Mouse (Mus musculus): ENCODE results near the gene Plaur.
"Not testable (repeated sequence)": the region's sequence is repeated elsewhere in the genome, so short reads cannot be mapped to it uniquely, and the experiment has no call there.

The Plaur gene

GRCm38 (mm10) chr7:24476338-24476737 lies 14.1 kb downstream of the Plaur start:
- in situ Hi-C loops (cut with MboI; ENCODE audit: unreplicated experiment in 2 of 2) = loop anchor here in 1 of 2 experiments (5.0 kb wide), 1 partner anchor 181 kb away; no protein-coding TSS in a partner anchor

- in situ Hi-C loops (cut with MboI; ENCODE audit: unreplicated experiment in 2 of 2) = loop anchor here in 1 of 2 experiments (5.0 kb wide), 1 partner anchor 180 kb away; no protein-coding TSS in a partner anchor
These were observed 14.6 kb downstream of the Plaur start for GRCm38 (mm10) chr7:24476856-24477255.

DNA sequence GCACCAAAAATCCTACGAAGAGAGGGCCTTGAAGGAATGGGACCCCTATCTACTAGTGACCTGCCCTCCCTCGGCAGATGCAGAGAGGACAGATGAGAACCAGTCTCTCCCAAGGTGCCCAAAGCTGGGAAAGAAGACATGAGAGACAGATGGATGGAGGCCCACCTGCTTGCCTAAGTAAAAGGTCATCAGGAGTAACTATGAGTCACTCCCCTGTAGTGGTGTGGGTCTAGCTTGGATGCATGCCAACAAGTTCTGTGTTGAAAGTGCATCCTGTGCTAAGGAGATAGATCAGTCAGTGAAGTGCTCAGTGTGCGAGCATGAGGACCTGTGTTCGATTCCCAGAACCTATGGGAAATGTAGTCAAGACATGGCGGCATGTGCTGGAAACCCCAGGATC lies 16.6 kb downstream of the Plaur start:
- in situ Hi-C loops (cut with MboI; ENCODE audit: unreplicated experiment in 2 of 2) = loop anchor here in 1 of 2 experiments (5.0 kb wide), 1 partner anchor 178 kb away; no protein-coding TSS in a partner anchor

- in situ Hi-C loops (cut with MboI; ENCODE audit: unreplicated experiment in 2 of 2) = loop anchor here in 1 of 2 experiments (5.0 kb wide), 1 partner anchor 178 kb away; no protein-coding TSS in a partner anchor
These were observed 17.4 kb downstream of the Plaur start for GRCm38 (mm10) chr7:24479685-24480084.

GRCm38 (mm10) chr7:24480121-24480941 lies 18.0 kb downstream of the Plaur start:
- in situ Hi-C loops (cut with MboI; ENCODE audit: unreplicated experiment in 2 of 2) = no loop called here

GRCm38 (mm10) chr7:24480986-24481473 lies 18.7 kb downstream of the Plaur start:
- in situ Hi-C loops (cut with MboI; ENCODE audit: unreplicated experiment in 2 of 2) = no loop called here

GRCm38 (mm10) chr7:24481474-24482207 lies 19.4 kb downstream of the Plaur start, which contains the start of gene Cadm4:
TSS of gene Cadm4 (plus strand) at chr7:24482023.
- in situ Hi-C loops (cut with MboI; ENCODE audit: unreplicated experiment in 2 of 2) = no loop called here

- in situ Hi-C loops (cut with MboI; ENCODE audit: unreplicated experiment in 2 of 2) = no loop called here
These were observed 20.1 kb downstream of the Plaur start for GRCm38 (mm10) chr7:24482208-24483020.

DNA sequence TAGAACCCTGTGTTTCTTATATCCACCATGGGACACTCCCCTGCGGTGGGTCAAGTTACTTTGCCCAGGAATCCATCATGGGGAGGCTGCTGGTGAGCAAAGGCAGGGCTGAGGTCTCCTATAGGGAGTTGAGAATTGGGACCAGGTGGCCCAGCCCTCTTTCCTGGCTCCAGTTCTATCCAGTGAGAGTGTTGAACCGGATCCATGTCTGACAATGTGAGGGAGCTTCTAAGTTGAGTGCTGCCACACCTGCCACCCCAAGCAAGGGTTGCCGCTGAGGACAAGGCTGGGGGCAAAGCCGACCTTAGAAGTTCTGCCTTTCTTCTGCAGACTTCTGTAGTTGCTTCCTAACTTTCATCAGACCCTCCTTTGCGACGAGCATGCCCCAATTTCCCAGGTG lies 21.0 kb downstream of the Plaur start:
- in situ Hi-C loops (cut with MboI; ENCODE audit: unreplicated experiment in 2 of 2) = not testable (repeated sequence)

- in situ Hi-C loops (cut with MboI; ENCODE audit: unreplicated experiment in 2 of 2) = no loop called here
These were observed 23.2 kb downstream of the Plaur start for GRCm38 (mm10) chr7:24485481-24485880.

DNA sequence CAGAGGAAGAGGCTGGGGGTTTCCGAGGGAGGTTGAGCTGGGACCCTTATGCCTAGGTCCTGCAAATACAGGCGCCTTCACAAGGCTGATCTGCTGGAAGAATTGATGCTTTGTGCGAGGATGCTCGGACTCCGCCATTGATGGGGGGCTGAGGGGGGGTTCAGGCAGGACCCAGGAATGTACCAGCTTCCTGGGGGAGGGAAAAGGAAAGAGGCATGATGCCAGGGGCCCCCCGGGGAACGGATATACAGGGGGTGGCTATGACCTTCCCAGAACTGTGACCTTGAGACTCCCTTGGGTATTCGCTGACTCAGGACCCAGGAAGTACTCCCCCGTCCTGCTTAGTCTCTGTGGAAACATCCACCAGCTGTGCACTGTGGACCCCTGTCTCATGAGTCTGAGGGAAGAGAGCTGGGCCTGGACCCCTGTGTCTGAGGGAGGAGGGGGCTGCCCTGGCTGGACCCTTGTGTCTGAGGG lies 24.4 kb downstream of the Plaur start:
- in situ Hi-C loops (cut with MboI; ENCODE audit: unreplicated experiment in 2 of 2) = no loop called here

GRCm38 (mm10) chr7:24487403-24487802 lies 25.1 kb downstream of the Plaur start:
- in situ Hi-C loops (cut with MboI; ENCODE audit: unreplicated experiment in 2 of 2) = no loop called here

DNA sequence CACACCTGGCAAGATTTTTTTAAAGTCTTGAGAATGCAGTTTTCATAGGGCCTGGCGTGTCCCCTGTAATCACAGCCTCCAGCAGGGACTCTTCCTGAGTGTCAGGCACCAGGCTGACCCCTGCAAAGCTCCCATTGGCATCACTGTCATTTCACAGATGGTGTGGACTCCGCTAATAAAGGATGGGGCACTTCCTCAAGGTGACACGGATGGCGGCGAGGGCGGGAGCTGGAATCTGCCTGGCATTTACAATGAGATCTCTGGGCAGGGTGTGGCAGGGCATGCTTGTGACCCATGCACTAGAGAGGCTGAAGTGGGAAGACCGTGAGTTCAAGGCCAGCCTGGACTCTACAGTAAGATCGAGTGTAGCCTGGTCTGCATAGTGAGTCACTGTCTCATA lies 26.0 kb downstream of the Plaur start:
- in situ Hi-C loops (cut with MboI; ENCODE audit: unreplicated experiment in 2 of 2) = no loop called here

- in situ Hi-C loops (cut with MboI; ENCODE audit: unreplicated experiment in 2 of 2) = no loop called here
These were observed 37.7 kb downstream of the Plaur start for GRCm38 (mm10) chr7:24499856-24500577.

DNA sequence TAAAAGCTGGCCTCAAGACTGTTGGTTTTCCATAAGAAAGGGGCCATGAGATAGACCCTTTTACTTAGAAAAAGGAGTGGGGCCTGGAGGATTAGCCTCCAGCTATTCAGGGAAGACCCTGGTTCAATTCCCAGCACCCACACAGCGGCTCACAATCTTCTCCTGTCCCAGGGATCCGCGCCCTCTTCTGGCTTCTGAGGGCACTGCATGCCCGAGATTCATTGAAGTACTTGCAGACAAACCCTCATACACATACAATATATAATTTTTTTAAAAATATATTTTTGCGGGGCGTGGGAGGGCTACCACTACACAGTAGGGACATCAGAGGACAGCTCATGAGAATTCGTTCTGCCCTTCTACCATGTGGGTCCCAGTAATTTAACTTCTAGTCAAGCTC lies 38.6 kb downstream of the Plaur start:
- in situ Hi-C loops (cut with MboI; ENCODE audit: unreplicated experiment in 2 of 2) = no loop called here

- in situ Hi-C loops (cut with MboI; ENCODE audit: unreplicated experiment in 2 of 2) = no loop called here
These were observed 39.2 kb downstream of the Plaur start for GRCm38 (mm10) chr7:24501492-24501891.

DNA sequence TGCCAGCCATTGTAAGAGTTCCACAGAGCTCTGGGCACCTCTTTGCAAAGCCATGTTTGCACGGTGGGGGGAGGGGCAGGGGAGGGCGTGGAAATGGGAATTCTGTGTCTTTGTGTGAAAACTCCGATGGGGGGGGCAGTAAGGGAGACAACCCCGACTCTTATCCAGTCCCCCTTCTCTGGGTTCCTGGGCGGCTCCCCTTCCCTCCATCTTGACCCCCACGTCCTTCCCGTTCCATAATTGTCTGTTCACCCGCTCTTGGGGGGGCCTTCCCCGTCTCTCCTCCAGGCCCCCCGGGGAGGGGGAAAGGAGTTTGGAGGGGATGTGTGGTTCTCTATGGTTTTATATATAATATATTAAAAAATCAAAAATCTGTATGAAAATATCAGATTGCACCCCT lies 41.7 kb downstream of the Plaur start:
- in situ Hi-C loops (cut with MboI; ENCODE audit: unreplicated experiment in 2 of 2) = no loop called here

DNA sequence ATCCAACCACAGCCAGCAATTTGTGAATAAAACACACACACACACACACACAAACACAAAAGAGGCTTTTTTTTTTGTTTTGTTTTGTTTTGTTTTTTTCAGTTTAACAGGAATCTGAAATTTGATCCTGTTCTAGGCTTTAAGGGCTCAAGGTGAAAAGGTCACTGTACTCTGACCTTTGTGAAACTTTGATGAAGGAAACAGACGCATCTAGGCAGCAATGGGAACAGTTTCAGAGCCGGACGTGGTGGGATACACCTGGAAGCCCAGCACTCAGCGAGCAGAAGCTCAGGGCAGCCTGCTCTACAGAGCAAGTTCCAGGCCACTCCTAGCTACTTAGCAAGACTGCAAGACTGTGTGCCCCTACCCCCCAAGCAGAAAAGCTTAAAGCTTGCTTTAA lies 42.6 kb downstream of the Plaur start:
- in situ Hi-C loops (cut with MboI; ENCODE audit: unreplicated experiment in 2 of 2) = no loop called here

DNA sequence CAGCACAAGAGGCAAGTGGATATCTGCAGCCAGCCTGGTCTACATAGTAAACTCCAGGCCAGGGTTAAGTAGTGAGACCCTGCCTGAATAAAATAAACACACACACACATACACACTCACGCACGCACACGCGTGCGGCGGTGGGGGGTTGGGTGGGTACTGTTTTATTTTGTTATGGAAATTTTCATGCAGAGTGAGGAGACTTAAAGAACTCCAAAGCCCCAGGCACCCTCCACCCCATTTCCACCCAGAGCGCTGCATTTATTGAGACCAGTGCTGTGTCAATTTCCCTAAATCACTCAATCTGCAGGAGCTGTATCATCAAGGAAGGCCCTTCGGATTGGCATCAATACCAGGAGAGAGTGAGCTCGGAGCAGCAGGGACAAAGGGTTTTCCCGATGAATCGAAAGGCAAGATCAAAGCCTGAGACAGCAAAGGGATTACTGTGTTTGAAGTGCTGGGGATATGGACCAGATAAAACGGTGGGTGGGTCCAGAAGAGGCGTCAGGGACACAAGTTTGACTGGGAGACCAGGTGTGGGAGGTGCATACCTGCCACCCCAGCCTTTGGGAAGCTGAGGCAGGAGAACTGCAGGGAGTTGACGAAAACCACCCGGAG lies 43.3 kb downstream of the Plaur start:
- in situ Hi-C loops (cut with MboI; ENCODE audit: unreplicated experiment in 2 of 2) = no loop called here

Measured in v-Abl transformed pro-B cells (cell line).